Mouse (Mus musculus) liver, embryonic 16.5 days (tissue): ENCODE measurements around the gene Sox10. TPM values are rescaled to one million over a fixed set of nuclear protein-coding genes. Genes with fewer than 3 reads are reported as not detected.

Experiments
- ATAC-seq: fragments of 200-750 bp; cut with Nextera tagmentation; 2 replicates; pipeline ENCODE4 v1.8.0; 2017; ENCODE audit warnings: low read depth, mild to moderate bottlenecking, moderate number of reproducible peaks, moderate library complexity
- H3K27ac ChIP-seq: fragments of 300-500 bp; sonication (generic); 2 replicates; pipeline ENCODE4 v1.5.1; 2014; ENCODE audit warnings: mild to moderate bottlenecking, low read length
- H3K27me3 ChIP-seq: fragments of 300-500 bp; sonication (generic); 2 replicates; pipeline ENCODE4 v1.6.1; 2014; ENCODE audit warnings: low read depth, low read length, mixed read lengths; ENCODE audit not compliant: control insufficient read depth, insufficient read depth
- H3K36me3 ChIP-seq: fragments of 300-500 bp; sonication (generic); 2 replicates; pipeline ENCODE4 v1.6.1; 2014; ENCODE audit warnings: mild to moderate bottlenecking; ENCODE audit not compliant: control insufficient read depth, insufficient read depth
- H3K4me1 ChIP-seq: fragments of 300-500 bp; sonication (generic); 2 replicates; pipeline ENCODE4 v1.6.1; 2014; ENCODE audit warnings: low read depth, low read length, mixed read lengths; ENCODE audit not compliant: control insufficient read depth
- H3K4me2 ChIP-seq: fragments of 300-500 bp; sonication (generic); 2 replicates; pipeline ENCODE4 v1.6.1; 2014; ENCODE audit warnings: low read depth, low read length, mixed read lengths
- H3K4me3 ChIP-seq: fragments of 300-500 bp; sonication (generic); 2 replicates; pipeline ENCODE4 v1.5.1; 2014; ENCODE audit warnings: low read depth, mild to moderate bottlenecking, low read length
- H3K9ac ChIP-seq: fragments of 300-500 bp; sonication (generic); 2 replicates; pipeline ENCODE4 v1.6.1; 2014; ENCODE audit warnings: low read depth, low read length
- H3K9me3 ChIP-seq: fragments of 300-500 bp; sonication (generic); replicated peaks from 2 replicates; pipeline ENCODE4 v1.6.1; 2016; ENCODE audit warnings: low read length; ENCODE audit not compliant: control insufficient read depth
- WGBS: fragments of 180-500 bp; shearing (Covaris S2); extraction: QIAGEN DNeasy Blood & Tissue Kit; methylation state at CpG from one replicate; pipeline ENCODE4 v1.1.7; 2014; ENCODE audit not compliant: insufficient replicate concordance; 5-methylcytosine and 5-hydroxymethylcytosine counted together
- polyA plus RNA-seq: library from polyadenylated mRNA; unstranded; fragments of >200 nt; fragmentation: Nextera tagmentation; extraction: Ambion mirVana; gene quantifications from 2 replicates; pipeline ENCODE4 v1.2.1, GENCODE M21; 2015

Sox10 gene
- polyA plus RNA-seq, 1 experiment from 2014 or later, result 0.13 TPM

GRCm38 (mm10) chr15:79123751-79124150, 41.3 kb downstream of the Sox10 start:
- WGBS, result 61% methylated on average over 6 of the region's 6 CpGs
- Histone ChIP-seq H3K9me3 (no peaks in the 10 kb centered on the region), H3K4me1 (no peaks in the 10 kb centered on the region), H3K36me3 (peaks cover 9% of the 10 kb centered on the region), H3K27me3 (no peaks in the 10 kb centered on the region), H3K4me3 (no peak overlapping the region), H3K27ac (no peak overlapping the region), H3K9ac (no peak overlapping the region), H3K4me2 (no peak overlapping the region)
- no peak for ATAC-seq

- Histone ChIP-seq H3K4me3 (no peak overlapping the region), H3K27ac (no peak overlapping the region), H3K4me1 (no peaks in the 10 kb centered on the region), H3K27me3 (no peaks in the 10 kb centered on the region), H3K36me3 (peaks cover 4% of the 10 kb centered on the region; the same call in 1 of the 2 replicates), H3K9me3 (no peaks in the 10 kb centered on the region), H3K4me2 (no peak overlapping the region), H3K9ac (no peak overlapping the region)
- 76% methylated on average over 13 of the region's 13 CpGs for WGBS
- ATAC-seq, result no peak
These were observed 42.5 kb downstream of the Sox10 start for GRCm38 (mm10) chr15:79122546-79122945.

GRCm38 (mm10) chr15:79122119-79122518, 42.9 kb downstream of the Sox10 start:
- H3K36me3 ChIP-seq, result no peaks in the 10 kb centered on the region; the same call in 1 of the 2 replicates
- no peaks in the 10 kb centered on the region for H3K9me3 ChIP-seq
- no peak overlapping the region for H3K4me3 ChIP-seq
- no peak overlapping the region for H3K9ac ChIP-seq
- 79% methylated on average over 4 of the region's 4 CpGs for WGBS
- no peaks in the 10 kb centered on the region for H3K27me3 ChIP-seq
- H3K4me2 ChIP-seq, result no peak overlapping the region
- no peaks in the 10 kb centered on the region for H3K4me1 ChIP-seq
- no peak for ATAC-seq
- H3K27ac ChIP-seq, result no peak overlapping the region

GRCm38 (mm10) chr15:79119491-79119890, 45.5 kb downstream of the Sox10 start:
- H3K9me3 ChIP-seq, result no peaks in the 10 kb centered on the region
- H3K27ac ChIP-seq, result no peak overlapping the region
- H3K27me3 ChIP-seq, result no peaks in the 10 kb centered on the region
- ATAC-seq, result no peak; the same call in 1 of the 2 replicates
- H3K9ac ChIP-seq, result no peak overlapping the region
- H3K4me1 ChIP-seq, result no peaks in the 10 kb centered on the region
- H3K36me3 ChIP-seq, result no peaks in the 10 kb centered on the region
- WGBS, result 73% methylated on average over 9 of the region's 9 CpGs
- no peak overlapping the region for H3K4me3 ChIP-seq
- no peak overlapping the region for H3K4me2 ChIP-seq

GRCm38 (mm10) chr15:79115276-79115675, 49.8 kb downstream of the Sox10 start:
- ATAC-seq, result no peak
- Histone ChIP-seq H3K4me1 (peaks cover 4% of the 10 kb centered on the region; the same call in 1 of the 2 replicates), H3K9me3 (no peaks in the 10 kb centered on the region), H3K27ac (no peak overlapping the region), H3K36me3 (no peaks in the 10 kb centered on the region), H3K4me3 (no peak overlapping the region), H3K27me3 (peaks cover 3% of the 10 kb centered on the region; the same call in 1 of the 2 replicates), H3K9ac (no peak overlapping the region), H3K4me2 (no peak overlapping the region)
- 47% methylated on average over 5 of the region's 5 CpGs for WGBS

GRCm38 (mm10) chr15:79111774-79112173, 53.3 kb downstream of the Sox10 start:
- no peak overlapping the region for H3K4me2 ChIP-seq
- no peak overlapping the region for H3K27ac ChIP-seq

GRCm38 (mm10) chr15:79110528-79110927, 54.5 kb downstream of the Sox10 start:
- no peak for ATAC-seq
- WGBS, result 76% methylated on average over 2 of the region's 2 CpGs
- Histone ChIP-seq H3K4me3 (no peak overlapping the region), H3K9me3 (no peaks in the 10 kb centered on the region), H3K9ac (no peak overlapping the region), H3K27ac (no peak overlapping the region), H3K4me1 (peaks cover 33% of the 10 kb centered on the region), H3K36me3 (no peaks in the 10 kb centered on the region), H3K4me2 (no peak overlapping the region), H3K27me3 (peaks cover 14% of the 10 kb centered on the region)

More at GRCm38 (mm10) chr15:79111774-79112173, 53.3 kb downstream of the Sox10 start:
- H3K4me3 ChIP-seq, result no peak overlapping the region
- peaks cover 14% of the 10 kb centered on the region for H3K27me3 ChIP-seq
- H3K4me1 ChIP-seq, result peaks cover 21% of the 10 kb centered on the region
- H3K9me3 ChIP-seq, result no peaks in the 10 kb centered on the region
- ATAC-seq, result no peak
- H3K36me3 ChIP-seq, result no peaks in the 10 kb centered on the region
- H3K9ac ChIP-seq, result no peak overlapping the region
- WGBS, result 55% methylated on average over 4 of the region's 4 CpGs

- no peak for ATAC-seq
- Histone ChIP-seq H3K27ac (no peak overlapping the region), H3K4me2 (peak overlapping the region; percentile 98), H3K36me3 (no peaks in the 10 kb centered on the region), H3K9me3 (no peaks in the 10 kb centered on the region), H3K27me3 (peaks cover 14% of the 10 kb centered on the region), H3K9ac (no peak overlapping the region), H3K4me3 (peak overlapping the region; percentile 74), H3K4me1 (peaks cover 34% of the 10 kb centered on the region)
- WGBS, result 16% methylated on average over 9 of the region's 9 CpGs
These were observed 55.0 kb downstream of the Sox10 start for GRCm38 (mm10) chr15:79110031-79110430.

- under 1% methylated on average over 46 of the region's 46 CpGs for WGBS
- Histone ChIP-seq H3K36me3 (no peaks in the 10 kb centered on the region), H3K4me3 (peak overlapping the region; percentile 74), H3K9me3 (no peaks in the 10 kb centered on the region), H3K4me1 (peaks cover 34% of the 10 kb centered on the region), H3K27me3 (peaks cover 14% of the 10 kb centered on the region), H3K27ac (peak overlapping the region; percentile 45; the same call in 1 of the 2 replicates), H3K9ac (peak overlapping the region; percentile 78), H3K4me2 (peak overlapping the region; percentile 98)
- peak; percentile 61 for ATAC-seq
These were observed 55.6 kb downstream of the Sox10 start for GRCm38 (mm10) chr15:79109321-79109934.
